Mouse (Mus musculus) adrenal gland, adult 2 months (tissue): Measurements from ENCODE around the gene Zfhx3. TPM values are rescaled to one million over a fixed set of nuclear protein-coding genes. Genes with fewer than 3 reads are reported as not detected.

ENCODE experiments used
- DNase-seq: peaks from one replicate; pipeline ENCODE4 v3.0.0; 2021
- polyA plus RNA-seq: library from polyadenylated mRNA; depleted of rRNA; stranded (reverse); fragments of >200 nt; gene quantifications from 2 replicates; pipeline ENCODE4 v1.2.3, GENCODE M21; 2012
- total RNA-seq, 2 experiments: library from RNA; stranded (reverse); gene quantifications; 2 replicates each; pipeline ENCODE4 v1.2.3; 2021

Zfhx3 gene
- total and polyA plus RNA-seq, 3 experiments: 12.9 to 45.1 (median 34.3) TPM

DNA sequence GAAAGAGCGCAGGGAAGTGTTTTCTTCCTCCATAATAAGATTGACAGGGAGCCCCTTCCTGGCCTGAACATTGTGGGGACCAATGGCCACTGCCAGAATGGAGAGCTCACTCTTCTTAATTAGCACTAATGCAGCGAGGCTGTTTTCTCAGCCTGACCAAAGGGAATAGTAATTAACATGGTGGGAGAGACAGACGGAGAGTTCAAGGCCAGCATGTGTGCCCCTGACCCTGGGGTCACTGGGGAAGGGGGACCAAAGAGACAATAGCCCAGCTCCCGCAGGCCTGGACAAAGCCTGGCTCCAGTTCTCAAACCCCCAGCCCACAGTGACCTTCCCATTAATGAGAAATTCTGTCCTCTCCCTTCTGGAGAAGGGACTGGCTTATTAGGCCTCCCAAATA is 419.0 kb downstream of the Zfhx3 start:
- DNase-seq: no peak

DNA sequence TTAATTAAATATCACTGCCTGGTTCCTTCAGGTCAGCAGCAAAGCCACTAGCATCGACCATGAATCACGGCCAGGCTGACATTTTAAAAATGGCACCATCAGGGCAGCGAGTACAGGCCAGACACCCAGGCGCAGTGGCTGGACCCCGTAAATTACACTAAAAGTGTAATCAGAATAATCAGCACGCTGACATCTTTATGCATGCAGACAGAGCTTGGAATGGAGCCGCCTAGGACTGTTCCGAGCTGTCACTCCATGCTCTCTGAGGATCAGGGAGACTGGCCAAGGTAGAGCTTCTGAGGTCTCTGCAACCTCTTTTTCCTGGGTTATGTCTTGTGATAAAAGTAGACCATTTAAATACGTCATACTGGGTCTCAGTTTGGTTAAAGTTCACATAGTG is 420.0 kb downstream of the Zfhx3 start:
- no peak for DNase-seq

- DNase-seq: no peak
These were observed 421.0 kb downstream of the Zfhx3 start for GRCm38 (mm10) chr8:108363435-108363834.

- no peak for DNase-seq
These were observed 421.4 kb downstream of the Zfhx3 start for GRCm38 (mm10) chr8:108363856-108364255.

- peak; percentile 85 for DNase-seq
These were observed 426.6 kb downstream of the Zfhx3 start for GRCm38 (mm10) chr8:108369081-108369480.

- DNase-seq: no peak
These were observed 428.3 kb downstream of the Zfhx3 start for GRCm38 (mm10) chr8:108370731-108371130.

DNA sequence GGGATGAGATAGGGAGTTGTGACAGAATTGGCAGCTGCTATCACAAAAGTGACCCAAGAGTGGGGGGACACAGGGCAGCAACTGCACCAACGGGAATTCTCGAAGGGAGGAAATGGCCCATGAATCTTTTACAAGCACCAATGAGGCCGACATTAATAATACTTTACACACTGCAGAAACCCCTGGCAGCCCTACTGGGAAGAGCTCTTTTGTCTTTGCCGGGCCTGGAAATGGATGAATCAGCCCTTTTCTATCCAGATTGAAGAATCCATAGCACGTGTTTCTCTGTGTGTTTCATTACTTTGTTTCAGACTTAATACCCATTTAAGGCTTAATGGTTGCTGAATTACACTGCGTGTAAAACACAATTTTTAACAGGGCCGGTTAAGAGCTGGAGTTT is 430.6 kb downstream of the Zfhx3 start:
- DNase-seq: no peak

DNA sequence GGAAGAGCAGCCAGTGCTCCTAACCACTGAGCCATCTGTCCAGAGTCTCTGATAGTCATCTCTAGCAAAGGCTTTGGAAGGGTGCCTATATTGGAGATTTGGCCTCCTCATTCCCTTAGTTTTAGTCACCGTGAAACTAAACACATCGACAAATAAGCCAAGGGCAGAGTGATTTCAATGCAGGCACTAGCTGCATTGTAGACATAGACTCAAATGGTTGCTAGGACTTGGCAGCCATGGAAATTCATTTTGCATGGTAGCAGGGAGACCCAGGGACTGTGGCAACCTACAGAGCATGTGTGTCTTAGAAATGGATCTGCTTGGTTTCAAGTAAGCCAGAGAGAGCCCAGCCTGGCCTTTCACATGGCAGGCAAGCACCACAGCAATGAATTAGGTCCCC is 435.6 kb downstream of the Zfhx3 start:
- DNase-seq: no peak

DNA sequence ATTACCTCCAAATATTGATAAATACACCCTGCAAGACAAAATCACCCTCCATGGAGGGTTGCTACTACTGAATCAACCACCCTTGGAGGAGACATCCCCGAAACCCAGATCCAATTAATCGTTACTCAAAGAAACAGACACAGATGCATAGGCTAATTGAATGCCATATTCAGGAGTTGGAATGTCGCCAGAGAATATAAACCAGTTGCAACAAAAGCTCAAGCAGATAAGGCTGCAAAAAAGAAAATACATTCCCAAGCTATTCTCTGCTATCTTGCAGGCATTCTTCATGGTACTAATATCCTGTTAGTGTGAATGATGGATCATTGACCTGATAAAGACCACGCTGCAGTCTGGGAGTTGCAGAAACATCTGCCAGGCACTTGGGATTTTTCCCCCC is 440.7 kb downstream of the Zfhx3 start:
- no peak for DNase-seq

- peak; percentile 60 for DNase-seq
These were observed 444.9 kb downstream of the Zfhx3 start for GRCm38 (mm10) chr8:108387160-108387912.

GRCm38 (mm10) chr8:108387913-108388274 is 445.4 kb downstream of the Zfhx3 start:
- DNase-seq: no peak

- no peak for DNase-seq
These were observed 450.5 kb downstream of the Zfhx3 start for GRCm38 (mm10) chr8:108392909-108393308.

- no peak for DNase-seq
These were observed 459.7 kb downstream of the Zfhx3 start for GRCm38 (mm10) chr8:108402149-108402548.

DNA sequence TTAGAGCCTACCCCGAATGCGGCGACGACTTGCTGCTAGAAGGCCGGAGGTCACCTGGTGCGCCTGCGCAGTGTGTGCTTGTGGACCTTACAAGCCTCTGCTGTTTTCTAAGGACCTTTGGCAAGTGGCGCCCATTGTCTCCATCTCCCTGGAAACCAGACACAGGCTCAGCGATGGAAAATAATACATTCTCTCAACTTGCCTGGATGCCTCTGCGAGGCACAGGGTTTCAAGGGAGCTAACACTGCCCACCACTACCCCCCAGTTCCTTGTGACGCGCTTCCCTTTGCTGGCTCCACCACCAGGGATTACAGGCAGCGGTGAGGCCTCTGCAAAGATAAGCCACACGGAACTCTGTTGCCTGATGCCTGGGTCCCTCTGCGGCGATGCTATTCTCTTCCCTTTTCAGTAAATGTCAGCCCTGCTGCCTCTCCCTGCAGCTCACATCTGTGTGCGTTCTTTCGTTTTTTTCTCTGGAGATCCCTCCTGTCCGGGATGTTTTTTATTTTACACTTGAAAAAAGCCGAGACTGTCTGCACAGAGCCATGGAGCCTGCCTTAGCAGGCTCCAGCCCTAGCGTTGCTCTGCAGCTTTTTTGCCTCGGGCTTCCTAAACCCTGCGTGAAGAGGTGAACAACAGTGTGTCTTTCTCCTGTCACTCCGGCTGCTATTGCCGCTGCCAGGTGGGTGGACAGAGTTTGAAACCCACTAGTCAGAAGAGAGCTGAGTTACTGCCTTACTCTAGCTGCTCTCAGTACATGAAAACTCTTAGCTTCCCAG is 464.5 kb downstream of the Zfhx3 start:
- no peak for DNase-seq

GRCm38 (mm10) chr8:108419162-108419844 is 476.9 kb downstream of the Zfhx3 start:
- no peak for DNase-seq

GRCm38 (mm10) chr8:108422521-108422920 is 480.1 kb downstream of the Zfhx3 start:
- no peak for DNase-seq

GRCm38 (mm10) chr8:108424337-108424736 is 481.9 kb downstream of the Zfhx3 start:
- no peak for DNase-seq

GRCm38 (mm10) chr8:108433321-108433720 is 490.9 kb downstream of the Zfhx3 start:
- DNase-seq: no peak

DNA sequence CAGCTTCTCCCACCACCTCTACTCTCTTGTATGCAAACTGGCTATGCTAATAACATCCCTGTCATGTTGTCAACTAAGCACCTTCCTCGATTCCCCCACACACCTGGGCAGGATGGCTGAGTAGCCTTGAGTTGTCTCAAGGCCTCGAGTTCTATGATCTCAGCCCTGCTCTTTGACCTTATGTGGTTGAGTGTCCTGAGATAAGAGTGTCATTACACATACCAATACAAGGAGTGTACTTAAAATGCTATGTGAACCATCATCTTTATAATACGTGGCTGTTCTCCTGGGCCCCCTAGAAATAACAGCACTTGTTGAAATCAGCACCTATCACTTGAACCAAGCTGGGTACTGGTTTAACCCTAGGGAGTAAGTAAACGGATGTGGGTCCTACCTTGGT is 492.1 kb downstream of the Zfhx3 start:
- DNase-seq: no peak

- peak; percentile 8 for DNase-seq
These were observed 493.9 kb downstream of the Zfhx3 start for GRCm38 (mm10) chr8:108436336-108436735.

GRCm38 (mm10) chr8:108437316-108437830 is 494.9 kb downstream of the Zfhx3 start:
- DNase-seq: no peak

GRCm38 (mm10) chr8:108440476-108440875 is 498.0 kb downstream of the Zfhx3 start:
- DNase-seq: no peak

DNA sequence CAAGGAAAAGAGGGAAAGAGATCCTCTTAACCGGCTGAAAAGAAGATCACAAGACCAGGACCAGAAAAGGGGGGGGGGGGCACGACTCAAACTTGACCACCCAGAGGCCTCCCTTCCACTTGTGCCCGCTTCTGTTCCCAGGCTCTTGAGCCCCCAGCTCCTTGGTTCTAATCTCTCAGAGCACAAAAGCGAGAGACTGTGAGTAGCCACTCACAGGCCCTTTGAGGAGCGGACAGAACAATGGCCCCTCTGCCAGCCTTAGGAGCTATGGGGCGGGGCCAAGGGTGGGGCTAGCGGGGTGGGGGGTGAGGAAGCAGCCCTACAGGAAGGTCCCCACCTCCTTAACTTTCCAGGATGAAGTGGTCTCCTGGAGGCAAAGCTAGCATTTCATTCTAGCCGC is 508.4 kb downstream of the Zfhx3 start:
- no peak for DNase-seq
